Mouse (Mus musculus) embryonic facial prominence, embryonic 10.5 days (tissue): ENCODE results near the gene Ldlrad1. TPM values are rescaled to one million over a fixed set of nuclear protein-coding genes. Genes with fewer than 3 reads are reported as not detected.

Experiments
- DNase-seq: peaks from one replicate; pipeline ENCODE4 v3.0.0-alpha.2; 2017; ENCODE audit warnings: low spot score
- H3K27ac ChIP-seq: fragments of 300-500 bp; sonication (generic); replicated peaks from 2 replicates; pipeline ENCODE4 v1.5.1; 2016; ENCODE audit warnings: mild to moderate bottlenecking
- H3K27me3 ChIP-seq: fragments of 300-500 bp; sonication (generic); replicated peaks from 2 replicates; pipeline ENCODE4 v1.6.1; 2016; ENCODE audit warnings: low read depth, mild to moderate bottlenecking; ENCODE audit not compliant: poor library complexity, severe bottlenecking
- H3K36me3 ChIP-seq: fragments of 300-500 bp; sonication (generic); replicated peaks from 2 replicates; pipeline ENCODE4 v1.6.1; 2016; ENCODE audit warnings: mild to moderate bottlenecking, moderate library complexity
- H3K4me1 ChIP-seq: fragments of 300-500 bp; sonication (generic); 2 replicates; pipeline ENCODE4 v1.6.1; 2016
- H3K4me3 ChIP-seq: fragments of 300-500 bp; sonication (generic); 2 replicates; pipeline ENCODE4 v1.5.1; 2016; ENCODE audit warnings: mild to moderate bottlenecking, moderate library complexity
- H3K9me3 ChIP-seq: fragments of 300-500 bp; sonication (generic); 2 replicates; pipeline ENCODE4 v1.6.1; 2016; ENCODE audit warnings: mild to moderate bottlenecking
- WGBS: fragments of 180-500 bp; shearing (Covaris S2); methylation state at CpG from one replicate; pipeline ENCODE4 v1.1.7; 2016; 5-methylcytosine and 5-hydroxymethylcytosine counted together
- polyA plus RNA-seq: library from polyadenylated mRNA; unstranded; fragments of >200 nt; fragmentation: Nextera tagmentation; extraction: Ambion mirVana; gene quantifications from 2 replicates; pipeline ENCODE4 v1.2.1, GENCODE M21; 2016

The Ldlrad1 gene
- polyA plus RNA-seq, 1 experiment from 2014 or later: not detected

DNA sequence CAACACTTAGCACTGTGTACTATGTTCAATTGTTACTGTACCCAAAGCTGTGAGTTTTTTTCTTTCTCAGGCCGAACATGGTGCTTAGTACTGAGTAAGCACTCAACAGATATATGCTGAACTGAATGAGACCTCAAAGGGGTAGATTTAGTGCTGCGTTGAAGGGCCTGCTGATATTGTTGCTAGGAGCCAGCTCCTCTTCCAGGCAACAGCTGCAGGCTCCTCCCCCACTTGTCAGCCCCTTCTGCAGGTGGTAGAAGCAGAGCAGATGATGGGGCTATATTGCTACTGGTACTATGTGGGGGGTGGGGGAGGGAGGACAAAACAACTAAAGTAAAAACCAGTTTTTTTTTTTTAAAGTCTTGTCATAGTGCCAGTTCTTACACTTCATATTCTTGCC, 40.5 kb downstream of the Ldlrad1 start:
- peaks cover 25% of the 10 kb centered on the region for H3K36me3 ChIP-seq
- H3K4me3 ChIP-seq: no peak overlapping the region
- H3K4me1 ChIP-seq: peaks cover 30% of the 10 kb centered on the region
- H3K27me3 ChIP-seq: no peaks in the 10 kb centered on the region
- no peaks in the 10 kb centered on the region for H3K9me3 ChIP-seq
- 77% methylated on average over 2 of the region's 2 CpGs for WGBS
- H3K27ac ChIP-seq: no peak overlapping the region
- no peak for DNase-seq

DNA sequence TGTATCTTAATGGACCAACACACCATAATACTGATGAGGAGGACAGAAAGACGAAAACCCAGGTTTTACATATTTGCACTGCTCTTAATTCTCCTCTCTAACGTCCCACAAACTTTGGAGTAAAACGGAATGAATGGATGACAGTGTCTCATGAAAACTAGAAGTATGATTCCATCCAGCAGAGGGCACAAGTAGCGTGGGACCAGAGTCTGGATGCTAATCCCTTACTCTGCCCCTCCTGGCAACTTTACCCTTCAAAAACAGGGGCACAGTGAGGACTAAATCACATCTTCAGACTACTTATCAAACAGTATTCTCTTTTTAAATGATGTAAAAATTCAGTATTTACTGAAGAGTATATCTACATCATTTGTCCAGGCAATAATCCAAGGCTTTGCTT, 41.5 kb downstream of the Ldlrad1 start:
- Histone ChIP-seq H3K9me3 (no peaks in the 10 kb centered on the region), H3K36me3 (peaks cover 15% of the 10 kb centered on the region), H3K4me1 (peaks cover 32% of the 10 kb centered on the region), H3K4me3 (no peak overlapping the region), H3K27me3 (no peaks in the 10 kb centered on the region), H3K27ac (no peak overlapping the region)
- peak; percentile 28 for DNase-seq
- WGBS: 24% methylated on average over 4 of the region's 4 CpGs

DNA sequence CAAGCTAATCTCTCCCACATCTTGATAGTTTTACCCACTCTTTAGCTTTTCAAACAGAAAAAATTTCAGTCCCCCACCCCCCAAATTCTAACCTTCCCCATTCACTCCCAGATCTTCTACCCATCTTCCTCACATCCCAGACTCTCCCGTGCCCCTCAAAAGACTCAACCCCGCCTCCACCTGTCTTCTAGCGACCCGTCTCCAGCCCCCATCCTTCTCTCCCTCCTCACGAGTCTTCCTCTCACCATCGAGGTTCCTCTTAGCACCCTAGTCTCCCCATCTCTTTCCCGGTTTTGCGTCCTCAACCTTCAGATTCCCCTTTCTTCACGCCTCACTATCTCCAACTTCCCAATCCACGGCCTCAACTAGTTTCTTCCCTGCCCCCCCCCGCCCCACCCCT, 43.5 kb downstream of the Ldlrad1 start:
- Histone ChIP-seq H3K4me1 (peaks cover 32% of the 10 kb centered on the region), H3K27ac (peak overlapping the region; percentile 96), H3K36me3 (no peaks in the 10 kb centered on the region; the same call in 1 of the 2 replicates), H3K9me3 (no peaks in the 10 kb centered on the region), H3K27me3 (no peaks in the 10 kb centered on the region), H3K4me3 (peak overlapping the region; percentile 91)
- WGBS: under 1% methylated on average over 11 of the region's 11 CpGs
- DNase-seq: no peak

DNA sequence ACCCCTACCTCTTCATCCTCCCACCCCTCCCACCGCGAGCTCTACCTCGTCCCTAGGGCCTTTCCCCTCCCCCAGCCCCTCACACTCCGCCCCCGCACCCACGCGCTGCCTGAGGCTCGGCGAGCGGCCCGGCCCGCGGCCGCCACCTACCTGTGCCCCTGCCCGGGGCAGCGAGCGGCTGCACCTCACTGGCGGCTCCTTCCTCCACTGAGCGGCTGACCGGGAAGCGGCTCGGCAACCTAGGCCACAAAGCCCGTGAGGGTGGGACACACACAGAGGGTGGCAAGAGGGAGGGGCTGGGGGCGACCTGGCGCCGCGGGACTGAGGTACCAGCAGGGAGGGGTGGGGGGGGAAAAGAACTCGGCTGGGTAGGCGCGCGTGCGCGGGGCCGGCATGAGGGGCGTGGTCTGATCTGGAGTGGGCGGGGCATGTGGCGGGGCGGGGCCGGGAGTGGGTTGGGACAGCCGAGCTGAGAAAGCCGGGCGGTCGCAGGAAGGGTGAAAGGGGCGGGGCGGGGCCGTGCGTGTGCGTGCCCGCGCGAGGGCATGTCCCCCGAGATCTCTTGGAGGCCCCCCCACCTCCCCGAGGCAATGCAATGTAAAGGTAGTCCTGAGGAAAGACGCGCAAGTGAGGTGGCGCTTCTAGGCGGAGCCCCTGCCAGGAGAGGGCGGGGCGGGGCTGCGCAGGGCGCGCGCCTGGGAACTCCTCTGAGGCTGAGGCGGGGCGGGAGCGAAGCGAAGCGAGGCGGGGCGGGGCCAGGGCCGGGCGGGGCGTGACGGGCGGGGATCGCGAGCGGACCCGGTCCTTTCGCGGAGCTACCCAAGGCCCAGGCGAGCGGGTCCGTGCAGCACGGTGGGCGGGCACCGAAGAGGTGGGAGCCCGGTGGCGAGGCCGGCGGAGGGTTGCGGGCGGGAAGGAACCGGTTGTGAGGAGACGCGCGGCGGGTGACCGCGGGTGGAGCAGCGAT, 44.4 kb downstream of the Ldlrad1 start, which contains the start of the genes Lrrc42 and Hspb11:
Gene Lrrc42 (minus strand): TSS at position 408 of the 967 bp plus-strand sequence.
Gene Hspb11 (plus strand): TSS at position 469 of the 967 bp plus-strand sequence.
- Histone ChIP-seq H3K4me1 (peaks cover 32% of the 10 kb centered on the region), H3K4me3 (peak within 1 kb of the TSS; percentile 91), H3K27me3 (no peaks in the 10 kb centered on the region), H3K9me3 (no peaks in the 10 kb centered on the region), H3K27ac (peak within 1 kb of the TSS; percentile 96), H3K36me3 (no peaks in the 10 kb centered on the region)
- under 1% methylated on average over 101 of the region's 101 CpGs for WGBS
- DNase-seq: peak; percentile 99

DNA sequence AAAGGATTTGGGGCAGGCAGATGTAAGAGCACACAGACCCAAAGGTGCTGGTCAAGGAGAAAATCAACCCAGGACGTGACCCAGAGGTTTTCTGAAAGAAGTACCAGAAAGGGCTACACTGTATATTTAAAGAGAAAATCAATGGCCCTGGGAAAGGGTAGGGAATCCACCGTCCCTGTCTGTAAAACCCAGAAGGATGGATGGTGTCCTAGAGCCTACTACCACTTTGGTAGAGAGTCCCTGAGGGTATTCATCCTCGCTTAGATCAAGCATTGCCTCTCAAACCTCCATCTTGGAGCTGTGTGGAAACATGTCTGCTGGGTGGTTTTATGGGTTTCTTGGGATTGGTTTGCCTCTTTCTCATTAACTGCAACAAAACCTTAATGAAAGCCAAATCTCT, 45.4 kb downstream of the Ldlrad1 start:
- Histone ChIP-seq H3K36me3 (no peaks in the 10 kb centered on the region), H3K27me3 (no peaks in the 10 kb centered on the region), H3K4me1 (peaks cover 27% of the 10 kb centered on the region), H3K4me3 (peak overlapping the region; percentile 91), H3K9me3 (no peaks in the 10 kb centered on the region), H3K27ac (peak overlapping the region; percentile 96)
- 17% methylated on average over 3 of the region's 3 CpGs for WGBS
- peak; percentile 14 for DNase-seq

DNA sequence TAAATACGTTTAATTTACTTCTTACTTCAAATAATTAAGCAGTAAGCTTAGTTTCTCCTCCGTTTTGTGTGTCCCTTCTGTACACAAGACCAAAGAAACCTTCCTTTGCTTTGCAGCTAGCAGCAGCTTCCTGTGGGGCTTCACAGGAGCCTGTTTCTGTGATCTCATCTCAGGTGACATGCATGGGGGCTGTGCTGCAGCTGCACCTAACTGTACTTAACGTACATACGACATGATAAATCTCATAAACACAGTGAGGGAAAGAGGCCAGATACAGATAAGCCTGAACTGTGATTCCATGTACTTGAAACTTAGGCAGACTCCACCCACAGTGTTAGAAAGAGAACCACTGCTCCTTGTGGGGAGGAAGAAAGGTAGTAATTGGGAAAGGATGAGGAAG, 51.0 kb downstream of the Ldlrad1 start:
- 79% methylated on average over 4 of the region's 4 CpGs for WGBS
- Histone ChIP-seq H3K9me3 (peaks cover 3% of the 10 kb centered on the region; the same call in 1 of the 2 replicates), H3K36me3 (peaks cover 8% of the 10 kb centered on the region), H3K27ac (no peak overlapping the region), H3K4me3 (no peak overlapping the region), H3K4me1 (no peaks in the 10 kb centered on the region), H3K27me3 (no peaks in the 10 kb centered on the region)
- no peak for DNase-seq

Other genes starting within 250 kb of the Ldlrad1 start
- gene Mrpl37, start 142.3 kb upstream of the Ldlrad1 start, polyA plus RNA-seq: 129 and 136 TPM in 2 replicates
- gene Cyb5rl, start 142.2 kb upstream of the Ldlrad1 start, polyA plus RNA-seq: 8.1 and 10.4 TPM in 2 replicates
- gene Cdcp2, start 112.3 kb upstream of the Ldlrad1 start, polyA plus RNA-seq: 0.21 and 0.22 TPM in 2 replicates
- gene Tmem59, start 30.8 kb upstream of the Ldlrad1 start, polyA plus RNA-seq: 266 and 281 TPM in 2 replicates
- gene Tceanc2, start 30.1 kb upstream of the Ldlrad1 start, polyA plus RNA-seq: 20.7 and 42.7 TPM in 2 replicates
- gene Lrrc42, start 44.4 kb downstream of the Ldlrad1 start, polyA plus RNA-seq: 80.0 and 83.3 TPM in 2 replicates
- gene Hspb11, start 44.4 kb downstream of the Ldlrad1 start, polyA plus RNA-seq: 22.2 and 24.6 TPM in 2 replicates
- gene Dio1, start 98.0 kb downstream of the Ldlrad1 start, polyA plus RNA-seq: not detected in 2 replicates
- 39.5 and 40.6 TPM in 2 replicates for gene Yipf1, start 105.2 kb downstream of the Ldlrad1 start, polyA plus RNA-seq
- gene Ndc1, start 158.6 kb downstream of the Ldlrad1 start, polyA plus RNA-seq: 51.5 and 56.1 TPM in 2 replicates
- 3.7 and 7.3 TPM in 2 replicates for gene Glis1, start 225.4 kb downstream of the Ldlrad1 start, polyA plus RNA-seq